Mouse (Mus musculus): ENCODE measurements around the gene Susd5.

GRCm38 (mm10) chr9:114019012-114019762 is 37.8 kb upstream of the Susd5 start:
- TF ChIP-seq MAX (IDR thresholded peaks at IDR 0.05; ENCODE audit: low read length) (no peak), HCFC1 (IDR thresholded peaks at IDR 0.05; ENCODE audit: low read depth, low read length) (no peak), CTCF (conservative IDR thresholded peaks at IDR 0.05 in 1 of 2, IDR thresholded peaks at IDR 0.05 in 1 of 2; ENCODE audit: low read depth in 2 of 2, low read length in 2 of 2) (no peak), ELF1 (IDR thresholded peaks at IDR 0.05; ENCODE audit: low read depth, low read length) (no peak), TCF12 (IDR thresholded peaks at IDR 0.05; ENCODE audit: low read depth, low read length) (no peak), GABPA (IDR thresholded peaks at IDR 0.05; ENCODE audit: insufficient replicate concordance, low read depth, low read length) (no peak)

Data from CH12.LX (cell line).